Mouse (Mus musculus): ENCODE results near the gene Ubtf. TPM values are rescaled to one million over a fixed set of nuclear protein-coding genes. Genes with fewer than 3 reads are reported as not detected.
A peak's percentile ranks its signal among the peaks of the same experiment; 100 is the strongest.

Ubtf gene
- polyA plus RNA-seq, 1 experiment from 2014 or later: 86.1 TPM

DNA sequence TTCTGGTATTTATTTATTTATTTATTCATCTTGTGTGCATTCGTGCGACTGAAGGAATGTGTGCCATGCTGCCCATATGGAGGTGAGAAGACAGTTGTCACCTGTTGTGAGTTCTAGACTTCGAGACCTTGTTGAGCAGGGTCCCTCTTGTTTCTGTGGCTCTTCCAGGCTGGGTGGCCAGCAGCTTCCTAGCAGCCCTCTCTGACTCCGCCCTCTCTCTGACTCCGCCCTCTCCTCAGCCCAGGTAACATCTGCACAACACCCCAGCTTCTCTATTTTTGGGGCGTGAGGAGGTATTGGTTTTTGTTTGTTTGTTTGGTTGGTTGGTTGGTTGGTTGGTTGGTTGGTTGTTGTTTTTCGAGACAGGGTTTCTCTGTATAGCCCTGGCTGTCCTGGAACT, 8.3 kb upstream of the Ubtf start:
- H3K27me3 ChIP-seq: no peaks in the 10 kb centered on the region
- no peak overlapping the region for H3K4me2 ChIP-seq
- H3K9ac ChIP-seq: no peak overlapping the region
- ATAC-seq (ENCODE audit: borderline replicate concordance, extremely low read depth, low FRiP score, low TSS enrichment): no peak
- 0 out of 2 replicates have a peak, but pooled peaks cover 9% of the 10 kb centered on the region for H3K4me1 ChIP-seq
- H3K36me3 ChIP-seq: no peaks in the 10 kb centered on the region
- no peak overlapping the region for H3K27ac ChIP-seq
- 65% methylated on average over 7 of the region's 7 CpGs for WGBS
- no peak overlapping the region for H3K4me3 ChIP-seq
- H3K9me3 ChIP-seq: no peaks in the 10 kb centered on the region

DNA sequence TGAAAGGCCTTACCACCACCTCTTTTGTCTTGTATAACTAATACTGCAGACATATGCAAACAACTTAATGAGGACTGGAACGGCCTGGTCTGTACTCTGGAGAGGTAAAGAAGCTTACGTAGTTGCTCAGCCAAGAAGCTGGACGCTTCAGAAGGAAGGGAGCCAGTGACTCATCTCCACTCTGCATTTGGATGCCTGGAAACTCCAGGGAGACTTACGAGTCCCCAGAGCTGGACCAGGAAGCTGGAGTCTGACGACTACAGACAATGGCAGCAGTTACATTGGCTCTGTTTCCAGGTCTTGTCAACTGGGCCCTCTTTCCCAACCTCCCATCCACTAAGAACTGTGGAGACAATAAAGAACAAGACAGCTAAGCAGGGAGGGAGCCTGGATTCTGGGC, 7.7 kb upstream of the Ubtf start:
- no peak for ATAC-seq (ENCODE audit: borderline replicate concordance, extremely low read depth, low FRiP score, low TSS enrichment)
- Histone ChIP-seq H3K9me3 (no peaks in the 10 kb centered on the region), H3K4me3 (no peak overlapping the region), H3K36me3 (no peaks in the 10 kb centered on the region), H3K27ac (no peak overlapping the region), H3K9ac (no peak overlapping the region), H3K27me3 (no peaks in the 10 kb centered on the region), H3K4me2 (no peak overlapping the region), H3K4me1 (0 out of 2 replicates have a peak, but pooled peaks cover 9% of the 10 kb centered on the region)
- 48% methylated on average over 5 of the region's 5 CpGs for WGBS

DNA sequence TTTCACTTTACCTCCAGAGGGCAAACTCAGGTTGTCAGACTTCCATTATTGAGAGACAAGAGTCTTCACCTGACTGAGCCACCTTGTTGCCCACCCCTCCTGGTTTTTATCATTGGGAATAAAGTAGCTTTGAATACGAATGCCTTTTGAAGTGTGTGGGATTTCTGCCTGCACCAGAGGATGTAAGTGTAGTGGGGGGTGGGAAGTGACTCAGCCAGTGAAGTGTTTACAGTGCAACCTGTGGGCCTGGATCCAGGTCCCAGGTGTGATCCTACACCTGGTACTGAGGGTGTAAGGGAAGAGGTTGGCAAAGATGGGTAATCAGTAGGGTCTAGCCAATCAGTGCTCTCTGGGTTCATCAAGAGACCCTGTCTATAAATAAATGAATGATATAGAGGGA, 4.0 kb upstream of the Ubtf start:
- H3K36me3 ChIP-seq: no peaks in the 10 kb centered on the region
- WGBS: 39% methylated on average over 1 of the region's 1 CpGs
- H3K9me3 ChIP-seq: no peaks in the 10 kb centered on the region
- no peak overlapping the region for H3K9ac ChIP-seq
- no peak for ATAC-seq (ENCODE audit: borderline replicate concordance, extremely low read depth, low FRiP score, low TSS enrichment)
- H3K4me1 ChIP-seq: peaks cover 17% of the 10 kb centered on the region; the same call in 1 of the 2 replicates
- H3K27me3 ChIP-seq: no peaks in the 10 kb centered on the region
- no peak overlapping the region for H3K4me2 ChIP-seq
- H3K27ac ChIP-seq: no peak overlapping the region
- H3K4me3 ChIP-seq: no peak overlapping the region

DNA sequence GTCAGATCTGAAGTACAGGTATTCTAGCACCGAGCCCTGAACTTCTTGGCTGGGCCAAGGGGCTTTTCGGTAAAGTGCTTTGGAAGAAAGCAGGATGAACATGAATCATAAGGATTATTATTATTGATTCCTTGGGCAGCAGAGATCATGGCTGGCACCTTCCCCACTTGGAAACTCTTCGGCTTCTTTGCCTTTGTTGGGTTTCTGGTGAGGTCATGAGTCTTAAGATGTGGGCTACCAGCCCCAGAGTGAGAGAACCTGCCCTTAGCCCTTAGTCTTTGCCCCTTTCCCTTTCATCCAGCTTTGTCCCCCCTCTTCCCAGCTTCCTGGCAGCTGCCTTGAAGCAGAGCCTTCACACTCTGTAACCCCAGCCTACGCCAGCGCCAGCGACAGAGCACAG, 2.4 kb upstream of the Ubtf start:
- Histone ChIP-seq H3K27ac (no peak overlapping the region), H3K9me3 (no peaks in the 10 kb centered on the region), H3K4me3 (no peak overlapping the region), H3K4me1 (peaks cover 17% of the 10 kb centered on the region; the same call in 1 of the 2 replicates), H3K4me2 (no peak overlapping the region), H3K9ac (no peak overlapping the region), H3K36me3 (no peaks in the 10 kb centered on the region), H3K27me3 (no peaks in the 10 kb centered on the region)
- ATAC-seq (ENCODE audit: borderline replicate concordance, extremely low read depth, low FRiP score, low TSS enrichment): no peak
- WGBS: 75% methylated on average over 6 of the region's 6 CpGs

DNA sequence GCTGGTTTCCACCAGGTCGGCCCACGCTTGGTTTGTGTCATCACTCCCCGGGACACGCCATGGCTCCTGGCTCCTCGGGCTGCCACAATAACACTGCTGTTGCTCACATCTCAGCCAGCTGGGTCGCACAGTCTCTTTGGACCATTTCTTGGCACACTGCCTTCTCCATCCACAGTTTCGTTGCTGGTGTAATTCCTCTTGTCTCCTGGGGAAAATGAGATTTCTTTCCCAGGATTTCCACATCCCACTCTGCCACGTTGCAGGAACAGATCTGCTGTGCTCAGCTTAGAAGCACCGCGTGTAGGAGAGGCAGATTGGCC, 1.1 kb upstream of the Ubtf start:
- H3K27me3 ChIP-seq: no peaks in the 10 kb centered on the region
- ATAC-seq (ENCODE audit: borderline replicate concordance, extremely low read depth, low FRiP score, low TSS enrichment): no peak
- peaks cover 26% of the 10 kb centered on the region for H3K4me1 ChIP-seq
- no peaks in the 10 kb centered on the region for H3K36me3 ChIP-seq
- H3K4me2 ChIP-seq: peak overlapping the region; percentile 90
- peak overlapping the region; percentile 100 for H3K9ac ChIP-seq
- no peaks in the 10 kb centered on the region for H3K9me3 ChIP-seq
- peak overlapping the region; percentile 99 for H3K27ac ChIP-seq
- peak overlapping the region; percentile 99 for H3K4me3 ChIP-seq
- WGBS: 12% methylated on average over 10 of the region's 10 CpGs

DNA sequence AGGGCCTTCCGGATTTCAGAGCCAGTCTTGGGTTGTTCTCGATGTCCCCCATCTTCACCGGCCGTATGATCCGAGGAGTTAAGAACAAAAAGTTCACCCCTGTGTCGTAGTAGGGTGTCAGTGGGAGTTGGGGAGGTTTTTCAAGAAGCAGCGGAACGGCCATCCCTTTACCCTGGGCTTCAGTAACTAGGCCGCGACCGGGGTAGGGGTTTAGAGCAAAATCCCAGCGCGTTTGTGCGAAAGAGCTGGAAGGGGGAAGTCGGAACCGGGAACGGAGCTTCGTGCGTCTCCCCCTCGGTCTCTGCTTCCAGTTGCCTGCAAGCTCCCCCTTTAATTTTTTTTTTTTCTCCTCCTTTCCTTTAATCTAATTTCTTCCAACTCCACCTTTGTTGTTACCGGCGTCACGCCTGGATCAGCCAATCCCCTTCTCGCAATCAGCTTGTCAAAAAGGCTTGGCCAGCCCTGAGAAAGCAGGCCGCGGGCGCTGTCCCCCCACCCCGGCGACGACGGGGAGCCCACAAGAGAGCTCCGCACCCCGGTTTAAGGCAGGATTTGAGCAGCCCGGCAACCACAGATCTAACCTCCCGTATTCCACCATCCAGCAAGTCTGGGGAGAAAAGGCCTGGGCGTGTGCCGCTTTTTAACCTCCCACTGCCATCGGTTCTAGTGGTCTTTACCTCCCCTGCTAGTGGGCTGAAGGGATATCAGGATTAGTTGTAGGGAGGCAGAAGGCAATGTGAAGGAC, 571 bp upstream of the Ubtf start:
- H3K4me3 ChIP-seq: peak overlapping the region; percentile 99
- peaks cover under 1% of the 10 kb centered on the region; the same call in 1 of the 2 replicates for H3K36me3 ChIP-seq
- no peak for ATAC-seq (ENCODE audit: borderline replicate concordance, extremely low read depth, low FRiP score, low TSS enrichment)
- under 1% methylated on average over 38 of the region's 38 CpGs for whole genome bisulfite sequencing
- H3K4me2 ChIP-seq: peak overlapping the region; percentile 90
- H3K4me1 ChIP-seq: peaks cover 31% of the 10 kb centered on the region
- H3K27ac ChIP-seq: peak overlapping the region; percentile 99
- H3K9ac ChIP-seq: peak overlapping the region; percentile 100
- no peaks in the 10 kb centered on the region for H3K9me3 ChIP-seq
- no peaks in the 10 kb centered on the region for H3K27me3 ChIP-seq

DNA sequence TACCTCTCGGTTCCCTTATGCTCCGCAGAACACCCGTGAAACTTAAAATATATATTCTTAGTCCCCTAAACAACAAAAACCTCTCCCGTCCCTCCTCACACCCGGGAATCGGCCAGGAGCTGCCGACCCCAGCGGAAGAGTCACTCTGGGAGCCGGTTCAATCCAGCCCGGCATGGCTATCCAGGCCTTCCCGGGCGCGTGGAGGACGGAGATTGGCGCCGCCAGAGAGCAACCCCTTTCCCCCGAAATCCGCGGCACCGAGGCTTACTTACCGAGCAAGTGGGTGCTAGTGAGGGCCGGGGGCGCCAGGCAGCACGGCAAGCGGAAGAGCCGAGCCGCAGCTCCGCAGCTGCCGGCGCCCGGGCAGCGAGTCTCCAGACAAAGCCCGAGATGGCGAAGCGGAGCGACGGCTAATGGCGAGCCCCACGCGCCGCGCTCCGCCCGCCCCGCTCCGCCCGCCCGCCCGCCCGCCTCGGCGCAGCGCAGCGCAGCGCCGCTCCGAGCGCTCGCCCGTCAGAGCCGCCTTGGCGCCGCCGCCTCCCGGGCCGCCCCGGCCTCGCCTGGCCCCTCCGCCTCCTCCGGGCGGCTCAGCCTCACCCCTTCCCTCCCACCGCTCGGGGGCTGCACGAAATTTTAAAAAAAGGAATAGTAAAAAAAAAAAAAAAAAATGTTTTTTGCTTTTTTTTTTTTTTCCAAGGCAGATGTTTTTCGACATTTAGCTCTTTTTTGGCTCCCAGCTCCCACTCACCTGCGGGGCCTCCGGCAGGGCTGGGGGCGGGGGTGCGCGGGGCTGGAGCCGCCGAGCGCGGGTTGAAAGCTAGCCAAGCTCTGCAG, 749 bp downstream of the Ubtf start:
- ATAC-seq (ENCODE audit: borderline replicate concordance, extremely low read depth, low FRiP score, low TSS enrichment): peak; percentile 21; the same call in 1 of the 2 replicates
- Histone ChIP-seq H3K27me3 (no peaks in the 10 kb centered on the region), H3K4me3 (peak overlapping the region; percentile 99), H3K36me3 (peaks cover 13% of the 10 kb centered on the region), H3K9me3 (no peaks in the 10 kb centered on the region), H3K4me1 (peaks cover 31% of the 10 kb centered on the region), H3K9ac (peak overlapping the region; percentile 100), H3K4me2 (peak overlapping the region; percentile 90), H3K27ac (peak overlapping the region; percentile 99)
- WGBS: under 1% methylated on average over 70 of the region's 84 CpGs

DNA sequence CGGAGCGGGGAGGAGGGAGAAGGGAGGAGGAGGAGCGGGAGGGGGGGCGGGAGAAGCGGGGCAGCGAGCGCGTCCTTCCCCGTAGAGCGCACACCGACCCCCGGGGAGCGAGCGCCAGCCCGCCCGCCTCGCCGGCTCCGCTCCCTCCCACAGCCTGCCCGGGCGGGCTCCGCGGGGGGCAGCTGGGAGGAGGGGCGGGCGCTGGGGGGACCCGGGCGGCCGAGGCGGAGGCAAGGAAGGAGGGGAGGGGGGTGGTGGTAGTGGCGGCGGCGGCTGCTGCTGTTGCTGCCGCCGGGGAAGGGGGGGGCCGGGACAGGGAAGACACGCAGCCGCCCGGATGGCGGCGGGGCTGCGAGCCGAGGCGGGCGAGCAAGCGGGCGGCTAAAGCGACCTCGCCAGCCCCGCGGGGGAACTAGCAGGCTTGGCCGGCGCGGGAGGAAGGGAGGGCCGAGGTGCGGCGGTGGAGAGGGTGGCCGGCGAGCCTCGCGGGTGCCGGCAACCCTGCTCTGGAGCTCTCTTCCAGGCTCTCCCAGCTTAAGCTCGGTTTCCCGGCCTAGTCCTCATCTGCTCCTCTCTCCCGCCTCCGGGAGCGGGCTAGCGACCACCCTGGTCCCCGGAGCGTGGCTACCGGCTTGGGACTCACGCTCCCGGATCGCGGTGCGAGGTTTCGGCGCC, 1.5 kb downstream of the Ubtf start:
- peak overlapping the region; percentile 100 for H3K9ac ChIP-seq
- ATAC-seq (ENCODE audit: borderline replicate concordance, extremely low read depth, low FRiP score, low TSS enrichment): peak; percentile 66
- no peaks in the 10 kb centered on the region for H3K27me3 ChIP-seq
- peak overlapping the region; percentile 90 for H3K4me2 ChIP-seq
- peak overlapping the region; percentile 99 for H3K27ac ChIP-seq
- H3K9me3 ChIP-seq: no peaks in the 10 kb centered on the region
- peaks cover 21% of the 10 kb centered on the region for H3K36me3 ChIP-seq
- peak overlapping the region; percentile 99 for H3K4me3 ChIP-seq
- peaks cover 24% of the 10 kb centered on the region for H3K4me1 ChIP-seq
- under 1% methylated on average over 39 of the region's 77 CpGs for WGBS

DNA sequence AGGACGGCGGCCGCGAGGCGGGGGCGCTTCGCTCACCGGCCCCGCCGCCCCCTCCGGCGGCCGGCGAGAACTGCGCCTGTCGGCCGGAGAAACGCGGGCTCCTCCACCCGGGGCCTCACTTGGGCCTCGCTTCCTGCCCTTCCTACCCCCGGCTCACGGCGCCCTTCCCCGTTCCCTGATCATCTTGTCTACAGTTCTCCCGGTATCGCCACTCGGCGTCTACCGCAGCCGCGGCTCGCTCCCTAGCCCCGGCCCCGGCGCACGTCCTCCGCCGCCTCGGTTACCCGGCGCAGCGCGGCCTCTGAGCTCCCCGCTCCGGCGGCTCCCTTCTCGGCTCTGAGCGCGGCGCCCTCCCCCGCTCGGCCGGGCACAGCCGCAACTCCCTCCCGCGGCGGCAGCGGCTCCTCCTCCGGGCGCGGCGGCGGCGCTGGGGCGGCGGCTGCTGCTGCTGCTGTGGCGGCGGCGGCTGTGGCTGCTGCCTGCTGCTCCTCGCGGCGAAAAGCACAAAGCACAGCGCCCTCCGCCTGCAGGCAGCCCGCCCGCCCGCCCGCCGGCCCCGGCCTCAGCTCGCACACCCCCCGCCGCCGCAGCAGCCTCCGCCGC, 2.1 kb downstream of the Ubtf start:
- peaks cover 27% of the 10 kb centered on the region for H3K36me3 ChIP-seq
- peak; percentile 3; the same call in 1 of the 2 replicates for ATAC-seq (ENCODE audit: borderline replicate concordance, extremely low read depth, low FRiP score, low TSS enrichment)
- under 1% methylated on average over 58 of the region's 87 CpGs for WGBS
- H3K4me3 ChIP-seq: peak overlapping the region; percentile 99
- peaks cover 22% of the 10 kb centered on the region for H3K4me1 ChIP-seq
- H3K27me3 ChIP-seq: no peaks in the 10 kb centered on the region
- no peaks in the 10 kb centered on the region for H3K9me3 ChIP-seq
- peak overlapping the region; percentile 90 for H3K4me2 ChIP-seq
- H3K9ac ChIP-seq: peak overlapping the region; percentile 100
- peak overlapping the region; percentile 99 for H3K27ac ChIP-seq

DNA sequence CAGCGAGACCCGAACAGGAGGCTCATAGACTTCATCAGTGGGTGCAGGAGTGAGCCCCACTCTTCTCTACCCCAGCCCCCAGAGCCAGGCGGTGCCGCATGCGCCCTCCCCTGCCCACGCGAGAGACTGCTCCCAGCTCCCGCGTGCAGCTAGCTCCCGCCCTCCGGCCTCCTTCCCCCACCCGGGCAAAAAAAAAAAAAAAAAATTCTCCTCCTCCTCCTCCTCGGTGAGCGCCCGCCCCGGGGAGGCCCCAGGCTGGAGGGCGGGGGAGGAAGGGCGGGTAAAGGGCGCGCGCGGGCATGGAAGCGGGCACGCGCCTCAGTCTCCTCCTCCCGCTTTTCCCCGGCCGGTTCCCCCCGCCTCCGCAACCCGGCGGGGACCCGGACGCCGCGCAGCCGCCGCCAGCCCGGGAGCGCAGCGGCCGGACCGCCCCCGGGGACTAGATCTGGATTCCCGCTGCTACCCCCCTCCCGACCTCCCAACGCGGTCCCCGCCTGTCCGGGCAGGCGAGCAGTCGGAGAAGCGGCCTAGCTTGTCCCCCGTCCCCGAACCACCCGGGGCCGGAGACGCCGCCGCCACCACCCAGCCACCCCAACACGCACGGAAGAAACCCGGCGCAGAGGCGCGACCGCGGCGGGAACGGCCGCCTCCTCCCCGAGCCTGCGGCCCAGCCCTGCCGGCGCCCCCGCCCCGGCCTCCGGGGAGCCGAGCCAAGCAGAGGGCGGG, 2.8 kb downstream of the Ubtf start:
- Histone ChIP-seq H3K27me3 (no peaks in the 10 kb centered on the region), H3K4me2 (peak overlapping the region; percentile 90), H3K27ac (peak overlapping the region; percentile 99), H3K9me3 (no peaks in the 10 kb centered on the region), H3K4me1 (peaks cover 22% of the 10 kb centered on the region), H3K4me3 (peak overlapping the region; percentile 99), H3K36me3 (peaks cover 32% of the 10 kb centered on the region), H3K9ac (peak overlapping the region; percentile 100)
- ATAC-seq (ENCODE audit: borderline replicate concordance, extremely low read depth, low FRiP score, low TSS enrichment): peak; percentile 36
- 1% methylated on average over 49 of the region's 80 CpGs for WGBS

All from lung, embryonic 15.5 days (tissue).